Mouse (Mus musculus) heart, embryonic 13.5 days (tissue): ENCODE measurements around the gene 4931422A03Rik. TPM values are rescaled to one million over a fixed set of nuclear protein-coding genes. Genes with fewer than 3 reads are reported as not detected.
A peak's percentile ranks its signal among the peaks of the same experiment; 100 is the strongest.

Experiments used
- ATAC-seq: fragments of 200-750 bp; cut with Nextera tagmentation; 2 replicates; pipeline ENCODE4 v1.8.0; 2017; ENCODE audit warnings: moderate TSS enrichment; ENCODE audit not compliant: insufficient number of reproducible peaks, low FRiP score, low TSS enrichment; ENCODE audit errors: extremely low read depth
- H3K27ac ChIP-seq: fragments of 300-500 bp; sonication (generic); replicated peaks from 2 replicates; pipeline ENCODE4 v1.5.1; 2015; ENCODE audit warnings: moderate library complexity, mild to moderate bottlenecking, inconsistent platforms
- H3K27me3 ChIP-seq: fragments of 300-500 bp; sonication (generic); replicated peaks from 2 replicates; pipeline ENCODE4 v1.6.1; 2015; ENCODE audit warnings: mild to moderate bottlenecking, inconsistent platforms
- H3K36me3 ChIP-seq: fragments of 300-500 bp; sonication (generic); 2 replicates; pipeline ENCODE4 v1.6.1; 2015; ENCODE audit warnings: mild to moderate bottlenecking, inconsistent platforms
- H3K4me1 ChIP-seq: fragments of 300-500 bp; sonication (generic); 2 replicates; pipeline ENCODE4 v1.6.1; 2015; ENCODE audit warnings: inconsistent platforms
- H3K4me2 ChIP-seq: fragments of 300-500 bp; sonication (generic); 2 replicates; pipeline ENCODE4 v1.6.1; 2015; ENCODE audit warnings: inconsistent platforms, mild to moderate bottlenecking, moderate library complexity
- H3K4me3 ChIP-seq: fragments of 300-500 bp; sonication (generic); 2 replicates; pipeline ENCODE4 v1.5.1; 2015; ENCODE audit warnings: moderate library complexity, mild to moderate bottlenecking, inconsistent platforms
- H3K9ac ChIP-seq: fragments of 300-500 bp; sonication (generic); 2 replicates; pipeline ENCODE4 v1.6.1; 2015; ENCODE audit warnings: inconsistent platforms, mild to moderate bottlenecking, moderate library complexity
- H3K9me3 ChIP-seq: fragments of 300-500 bp; sonication (generic); 2 replicates; pipeline ENCODE4 v1.6.1; 2016; ENCODE audit warnings: inconsistent platforms
- WGBS: fragments of 180-500 bp; shearing (Covaris S2); methylation state at CpG from one replicate; pipeline ENCODE4 v1.1.7; 2015; ENCODE audit warnings: mixed read lengths; 5-methylcytosine and 5-hydroxymethylcytosine counted together
- polyA plus RNA-seq: library from polyadenylated mRNA; unstranded; fragments of >200 nt; fragmentation: Nextera tagmentation; extraction: Ambion mirVana; gene quantifications from 2 replicates; pipeline ENCODE4 v1.2.1, GENCODE M21; 2015

Gene 4931422A03Rik
- polyA plus RNA-seq, 1 experiment from 2014 or later, result 1.6 TPM

GRCm38 (mm10) chr2:103968186-103968585 lies 60.0 kb downstream of the 4931422A03Rik start:
- H3K4me1 ChIP-seq, result peaks cover 12% of the 10 kb centered on the region
- peaks cover 3% of the 10 kb centered on the region; the same call in 1 of the 2 replicates for H3K36me3 ChIP-seq
- no peak for ATAC-seq
- H3K4me3 ChIP-seq, result no peak overlapping the region
- no peak overlapping the region for H3K27ac ChIP-seq
- 60% methylated on average over 4 of the region's 4 CpGs for WGBS
- no peak overlapping the region for H3K4me2 ChIP-seq
- H3K9ac ChIP-seq, result no peak overlapping the region
- H3K27me3 ChIP-seq, result peaks cover 70% of the 10 kb centered on the region
- H3K9me3 ChIP-seq, result no peaks in the 10 kb centered on the region

GRCm38 (mm10) chr2:103965391-103965790 lies 62.8 kb downstream of the 4931422A03Rik start:
- no peak for ATAC-seq
- Histone ChIP-seq H3K9ac (no peak overlapping the region), H3K36me3 (no peaks in the 10 kb centered on the region), H3K4me1 (peaks cover under 1% of the 10 kb centered on the region; the same call in 1 of the 2 replicates), H3K27me3 (peaks cover 50% of the 10 kb centered on the region), H3K4me2 (no peak overlapping the region), H3K27ac (no peak overlapping the region), H3K9me3 (no peaks in the 10 kb centered on the region), H3K4me3 (no peak overlapping the region)
- WGBS, result 77% methylated on average over 3 of the region's 3 CpGs

- no peak overlapping the region for H3K9ac ChIP-seq
- no peak overlapping the region for H3K4me2 ChIP-seq
- WGBS, result 66% methylated on average over 4 of the region's 4 CpGs
- H3K4me1 ChIP-seq, result peaks cover 13% of the 10 kb centered on the region; the same call in 1 of the 2 replicates
- H3K27me3 ChIP-seq, result peaks cover 45% of the 10 kb centered on the region
- no peak for ATAC-seq
- H3K4me3 ChIP-seq, result no peak overlapping the region
- no peaks in the 10 kb centered on the region for H3K9me3 ChIP-seq
- H3K27ac ChIP-seq, result no peak overlapping the region
- no peaks in the 10 kb centered on the region for H3K36me3 ChIP-seq
Measured at GRCm38 (mm10) chr2:103962349-103962748, 65.8 kb downstream of the 4931422A03Rik start.

- H3K9ac ChIP-seq, result no peak overlapping the region
- no peak overlapping the region; the same call in 1 of the 2 replicates for H3K4me3 ChIP-seq
- no peak overlapping the region for H3K4me2 ChIP-seq
- peaks cover 13% of the 10 kb centered on the region; the same call in 1 of the 2 replicates for H3K4me1 ChIP-seq
- H3K36me3 ChIP-seq, result no peaks in the 10 kb centered on the region
- H3K27me3 ChIP-seq, result peaks cover 26% of the 10 kb centered on the region
- WGBS, result 83% methylated on average over 6 of the region's 6 CpGs
- no peak for ATAC-seq
- no peaks in the 10 kb centered on the region for H3K9me3 ChIP-seq
- H3K27ac ChIP-seq, result no peak overlapping the region
Measured at GRCm38 (mm10) chr2:103959574-103959973, 68.6 kb downstream of the 4931422A03Rik start.

GRCm38 (mm10) chr2:103959066-103959465 lies 69.1 kb downstream of the 4931422A03Rik start:
- Histone ChIP-seq H3K9me3 (no peaks in the 10 kb centered on the region), H3K27ac (no peak overlapping the region), H3K4me1 (peaks cover 13% of the 10 kb centered on the region; the same call in 1 of the 2 replicates), H3K4me3 (no peak overlapping the region), H3K27me3 (peaks cover 26% of the 10 kb centered on the region), H3K4me2 (no peak overlapping the region), H3K9ac (no peak overlapping the region), H3K36me3 (no peaks in the 10 kb centered on the region)
- WGBS, result 80% methylated on average over 5 of the region's 5 CpGs
- no peak for ATAC-seq

- Histone ChIP-seq H3K4me2 (no peak overlapping the region), H3K4me1 (peaks cover 13% of the 10 kb centered on the region; the same call in 1 of the 2 replicates), H3K9ac (no peak overlapping the region), H3K27ac (no peak overlapping the region), H3K4me3 (no peak overlapping the region), H3K9me3 (no peaks in the 10 kb centered on the region), H3K27me3 (peaks cover 30% of the 10 kb centered on the region), H3K36me3 (no peaks in the 10 kb centered on the region)
- ATAC-seq, result no peak
- WGBS, result 52% methylated on average over 3 of the region's 3 CpGs
Measured at GRCm38 (mm10) chr2:103958634-103959033, 69.5 kb downstream of the 4931422A03Rik start.

GRCm38 (mm10) chr2:103957649-103958546 lies 70.3 kb downstream of the 4931422A03Rik start, which contains the start of gene Lmo2:
TSS of gene Lmo2 (plus strand) at chr2:103957986.
- H3K4me1 ChIP-seq, result peaks cover 13% of the 10 kb centered on the region; the same call in 1 of the 2 replicates
- H3K9ac ChIP-seq, result no peak within 1 kb of the TSS
- no peaks in the 10 kb centered on the region for H3K9me3 ChIP-seq
- peak within 1 kb of the TSS; percentile 14; the same call in 1 of the 2 replicates for H3K4me2 ChIP-seq
- H3K27ac ChIP-seq, result no peak within 1 kb of the TSS
- H3K27me3 ChIP-seq, result peaks cover 34% of the 10 kb centered on the region
- 25% methylated on average over 10 of the region's 10 CpGs for WGBS
- ATAC-seq, result no peak
- no peaks in the 10 kb centered on the region for H3K36me3 ChIP-seq
- no peak within 1 kb of the TSS; the same call in 1 of the 2 replicates for H3K4me3 ChIP-seq

GRCm38 (mm10) chr2:103956867-103957266 lies 71.3 kb downstream of the 4931422A03Rik start:
- no peak overlapping the region for H3K9ac ChIP-seq
- peaks cover 13% of the 10 kb centered on the region; the same call in 1 of the 2 replicates for H3K4me1 ChIP-seq
- WGBS, result 75% methylated on average over 6 of the region's 6 CpGs
- no peaks in the 10 kb centered on the region for H3K36me3 ChIP-seq
- ATAC-seq, result no peak
- H3K9me3 ChIP-seq, result no peaks in the 10 kb centered on the region
- no peak overlapping the region for H3K27ac ChIP-seq
- peaks cover 39% of the 10 kb centered on the region for H3K27me3 ChIP-seq
- no peak overlapping the region for H3K4me3 ChIP-seq
- H3K4me2 ChIP-seq, result no peak overlapping the region

- WGBS, result 60% methylated on average over 3 of the region's 3 CpGs
- no peak overlapping the region for H3K4me2 ChIP-seq
- no peaks in the 10 kb centered on the region for H3K9me3 ChIP-seq
- H3K4me3 ChIP-seq, result no peak overlapping the region
- no peaks in the 10 kb centered on the region for H3K36me3 ChIP-seq
- H3K9ac ChIP-seq, result no peak overlapping the region
- H3K27me3 ChIP-seq, result peaks cover 42% of the 10 kb centered on the region
- peaks cover 13% of the 10 kb centered on the region; the same call in 1 of the 2 replicates for H3K4me1 ChIP-seq
- ATAC-seq, result no peak
- H3K27ac ChIP-seq, result no peak overlapping the region
Measured at GRCm38 (mm10) chr2:103955714-103956113, 72.4 kb downstream of the 4931422A03Rik start.

- H3K4me1 ChIP-seq, result peaks cover 7% of the 10 kb centered on the region; the same call in 1 of the 2 replicates
- ATAC-seq, result no peak
- no peaks in the 10 kb centered on the region for H3K36me3 ChIP-seq
- H3K27ac ChIP-seq, result no peak overlapping the region
- H3K4me3 ChIP-seq, result no peak overlapping the region
- 87% methylated on average over 6 of the region's 6 CpGs for WGBS
- H3K9me3 ChIP-seq, result no peaks in the 10 kb centered on the region
- peaks cover 52% of the 10 kb centered on the region for H3K27me3 ChIP-seq
- H3K9ac ChIP-seq, result no peak overlapping the region
- no peak overlapping the region for H3K4me2 ChIP-seq
Measured at GRCm38 (mm10) chr2:103953050-103953835, 74.9 kb downstream of the 4931422A03Rik start.
